Comparison of ENCODE assay signal across 35 mouse cellular contexts in genomic region chr9:41483218-41483617, GRCm38 (mm10).
"Had no signal": no experiment of that assay in that cellular context is flagged by ENCODE, and none has a peak within 500 bp of the region (broad histone marks: within the 10 kb centered on the region; RNA-seq: fewer than 3 reads in every experiment).

No protein-coding gene starts in this region.

- H3K27me3 ChIP-seq: heart, embryonic 12.5 days; heart, embryonic 13.5 days; heart, embryonic 15.5 days; hindbrain, embryonic 12.5 days; hindbrain, embryonic 13.5 days; hindbrain, embryonic 15.5 days; intestine, embryonic 15.5 days; kidney, embryonic 15.5 days had no signal

- H3K4me1 ChIP-seq: heart, embryonic 15.5 days; hindbrain, embryonic 10.5 days; hindbrain, embryonic 12.5 days; hindbrain, embryonic 13.5 days; hindbrain, embryonic 15.5 days; intestine, embryonic 15.5 days; kidney, embryonic 15.5 days had no signal

- DNase-seq: heart, postnatal 10 days; heart, postnatal 14 days; heart, postnatal 36 days; heart, postnatal 4 days; kidney, adult 11 months; kidney, adult 18-20 months; kidney, adult 2 months; kidney, adult 8-10 months; kidney, adult 9 months; kidney, postnatal 10 days; kidney, postnatal 14 days; kidney, postnatal 25 days; kidney, postnatal 36 days; kidney, postnatal 4 days; layer of hippocampus, adult 9-11 months; layer of hippocampus, postnatal 36 days had no signal

- H3K27ac ChIP-seq: heart, embryonic 13.5 days; heart, embryonic 15.5 days; hindbrain, embryonic 10.5 days; hindbrain, embryonic 12.5 days; hindbrain, embryonic 13.5 days; hindbrain, embryonic 14.5 days; hindbrain, embryonic 15.5 days; hindbrain, postnatal 0 days; intestine, embryonic 15.5 days; kidney, embryonic 15.5 days; kidney, postnatal 0 days; layer of hippocampus, adult 2 months; left cerebral cortex, adult 2 months had no signal

- H3K36me3 ChIP-seq: heart, embryonic 12.5 days; heart, embryonic 13.5 days; heart, embryonic 15.5 days; hindbrain, embryonic 15.5 days; intestine, embryonic 15.5 days; kidney, embryonic 15.5 days had no signal

- H3K4me2 ChIP-seq: heart, embryonic 11.5 days; heart, embryonic 12.5 days; heart, embryonic 13.5 days; heart, embryonic 15.5 days; hindbrain, embryonic 12.5 days; hindbrain, embryonic 13.5 days; hindbrain, embryonic 14.5 days; hindbrain, embryonic 15.5 days; intestine, embryonic 15.5 days; kidney, embryonic 15.5 days had no signal

- H3K9me3 ChIP-seq: heart, embryonic 12.5 days; heart, embryonic 13.5 days; heart, embryonic 15.5 days; hindbrain, embryonic 10.5 days; hindbrain, embryonic 12.5 days; hindbrain, embryonic 13.5 days; hindbrain, embryonic 15.5 days; intestine, embryonic 15.5 days; kidney, embryonic 15.5 days had no signal

- ATAC-seq: hindbrain, embryonic 16.5 days; hindbrain, postnatal 0 days; inflammation-experienced regulatory T-cells, adult 6 months; intestine, embryonic 15.5 days; intestine, embryonic 16.5 days; intestine, postnatal 0 days had no signal

- H3K4me3 ChIP-seq: heart, embryonic 12.5 days; heart, embryonic 13.5 days; heart, embryonic 15.5 days; hindbrain, embryonic 10.5 days; hindbrain, embryonic 12.5 days; hindbrain, embryonic 13.5 days; hindbrain, embryonic 15.5 days; intestine, embryonic 15.5 days; kidney, embryonic 15.5 days; layer of hippocampus, adult 2 months; left cerebral cortex, adult 2 months had no signal

- H3K9ac ChIP-seq: heart, embryonic 12.5 days; heart, embryonic 13.5 days; heart, embryonic 15.5 days; hindbrain, embryonic 12.5 days; hindbrain, embryonic 13.5 days; hindbrain, embryonic 14.5 days; hindbrain, embryonic 15.5 days; intestine, embryonic 15.5 days; kidney, embryonic 15.5 days had no signal
